Comparison of ENCODE assay signal across 13 mouse cellular contexts in genomic region chr2:166206396-166207144, GRCm38 (mm10). TPM values are rescaled to one million over a fixed set of nuclear protein-coding genes. Genes with fewer than 3 reads are reported as not detected.
DNase-seq lines count a peak whose midpoint lies in the region; ATAC-seq lines count a peak whose summit lies in the region.
"Had no signal": no experiment of that assay in that cellular context is flagged by ENCODE, and none has a peak within 500 bp of the region (broad histone marks: within the 10 kb centered on the region; RNA-seq: fewer than 3 reads in every experiment).

No protein-coding gene starts in this region.

- H3K4me1 ChIP-seq in hindbrain, embryonic 13.5 days (replicated peaks), result peaks cover 12% of the 10 kb centered on the region
- H3K4me1 ChIP-seq in hindbrain, embryonic 11.5 days (replicated peaks; ENCODE audit: control insufficient read depth, insufficient read depth, low read length), result no peaks in the 10 kb centered on the region
- no peaks in the 10 kb centered on the region for H3K4me1 ChIP-seq in hindbrain, embryonic 15.5 days (replicated peaks)

- DNase-seq in hindbrain, embryonic 11.5 days (ENCODE audit: low spot score), result no peak
- DNase-seq in MN1 (ENCODE audit: low spot score), result peak; percentile 64
- DNase-seq in cerebellum, adult 11-12 months, result peak; percentile 39
- DNase-seq in ovary, postnatal 14 days (ENCODE audit: low spot score), result no peak
- DNase-seq in right cerebral cortex, postnatal 10 days (ENCODE audit: low spot score in 2 of 2), result no peak
- DNase-seq: gastrocnemius, postnatal 25 days; kidney, adult 9 months; lung, embryonic 14.5 days; spleen, adult 18-20 months; thymus, postnatal 14 days had no signal

- H3K27me3 ChIP-seq in hindbrain, embryonic 13.5 days, result peaks cover 55% of the 10 kb centered on the region
- H3K27me3 ChIP-seq in hindbrain, embryonic 11.5 days (ENCODE audit: control insufficient read depth, insufficient read depth, low read length), result 0 out of 2 replicates have a peak, but pooled peaks cover 5% of the 10 kb centered on the region
- H3K27me3 ChIP-seq in hindbrain, embryonic 15.5 days, result peaks cover 2% of the 10 kb centered on the region; the same call in 1 of the 2 replicates

- H3K27ac ChIP-seq in hindbrain, embryonic 13.5 days, result no peak overlapping the region
- H3K27ac ChIP-seq in hindbrain, embryonic 11.5 days (ENCODE audit: low read depth, low read length), result no peak overlapping the region
- no peak overlapping the region for H3K27ac ChIP-seq in hindbrain, embryonic 15.5 days (replicated peaks)
- H3K27ac ChIP-seq: midbrain, embryonic 13.5 days had no signal

- WGBS in hindbrain, embryonic 13.5 days, result 48% methylated on average over 5 of the region's 5 CpGs
- WGBS in hindbrain, embryonic 11.5 days, result 76% methylated on average over 5 of the region's 5 CpGs
- 48% methylated on average over 5 of the region's 5 CpGs for WGBS in hindbrain, embryonic 15.5 days

- H3K9me3 ChIP-seq in hindbrain, embryonic 13.5 days, result no peaks in the 10 kb centered on the region
- no peaks in the 10 kb centered on the region for H3K9me3 ChIP-seq in hindbrain, embryonic 11.5 days (ENCODE audit: control insufficient read depth, low read length)
- H3K9me3 ChIP-seq in hindbrain, embryonic 15.5 days, result no peaks in the 10 kb centered on the region
- H3K9me3 ChIP-seq: midbrain, embryonic 13.5 days had no signal

- no peak overlapping the region for H3K4me2 ChIP-seq in hindbrain, embryonic 13.5 days
- no peak overlapping the region for H3K4me2 ChIP-seq in hindbrain, embryonic 11.5 days (replicated peaks; ENCODE audit: low read depth, low read length)
- no peak overlapping the region for H3K4me2 ChIP-seq in hindbrain, embryonic 15.5 days
- H3K4me2 ChIP-seq: lung, embryonic 14.5 days; midbrain, embryonic 13.5 days had no signal

- peak overlapping the region; percentile 29; the same call in 1 of the 2 replicates for H3K9ac ChIP-seq in hindbrain, embryonic 13.5 days
- no peak overlapping the region for H3K9ac ChIP-seq in hindbrain, embryonic 11.5 days (ENCODE audit: low read depth, low read length)
- no peak overlapping the region for H3K9ac ChIP-seq in hindbrain, embryonic 15.5 days
- H3K9ac ChIP-seq: lung, embryonic 14.5 days; midbrain, embryonic 13.5 days had no signal

- H3K36me3 ChIP-seq in hindbrain, embryonic 13.5 days, result no peaks in the 10 kb centered on the region
- no peaks in the 10 kb centered on the region for H3K36me3 ChIP-seq in hindbrain, embryonic 11.5 days (ENCODE audit: control insufficient read depth, insufficient read depth, low read length)
- H3K36me3 ChIP-seq in hindbrain, embryonic 15.5 days, result no peaks in the 10 kb centered on the region
- H3K36me3 ChIP-seq: midbrain, embryonic 13.5 days had no signal

- no peak for ATAC-seq in hindbrain, embryonic 13.5 days (ENCODE audit: low FRiP score)
- no peak for ATAC-seq in hindbrain, embryonic 11.5 days (ENCODE audit: low FRiP score)
- 0 out of 2 replicates have a peak, but pooled peaks have one; percentile 19 for ATAC-seq in hindbrain, embryonic 15.5 days (ENCODE audit: low FRiP score, low read depth)
- ATAC-seq: midbrain, embryonic 13.5 days had no signal

- no peak overlapping the region for H3K4me3 ChIP-seq in hindbrain, embryonic 13.5 days
- no peak overlapping the region for H3K4me3 ChIP-seq in hindbrain, embryonic 11.5 days (ENCODE audit: low read depth, low read length)
- no peak overlapping the region for H3K4me3 ChIP-seq in hindbrain, embryonic 15.5 days
- H3K4me3 ChIP-seq: midbrain, embryonic 13.5 days had no signal

RNA-seq across cellular contexts. Expression of gene Sulf2, which starts 51.1 kb away (rescaled TPM):
- polyA plus RNA-seq in hindbrain, embryonic 13.5 days (2015; fragmentation: Nextera tagmentation; extraction: Ambion mirVana), result 88.6 and 113 TPM in 2 replicates
- polyA plus RNA-seq in hindbrain, embryonic 11.5 days (2014; fragmentation: Nextera tagmentation; extraction: Ambion mirVana), result 104 and 115 TPM in 2 replicates
- 106 and 113 TPM in 2 replicates for polyA plus RNA-seq in hindbrain, embryonic 15.5 days (2015; fragmentation: Nextera tagmentation; extraction: Ambion mirVana)

Comparison
In these comparisons a context has a peak if more than half of its experiments do, and no peak if none do; other contexts are left out.
1. DNase-seq: peak in MN1 (single experiment) and cerebellum, adult 11-12 months (single experiment); none in hindbrain, embryonic 11.5 days (single experiment), ovary, postnatal 14 days (single experiment) and right cerebral cortex, postnatal 10 days (0 of 2).